Mouse (Mus musculus) midbrain, embryonic 13.5 days (tissue): ENCODE results near the gene Tor1aip2. TPM values are rescaled to one million over a fixed set of nuclear protein-coding genes. Genes with fewer than 3 reads are reported as not detected.

Experiments used
- ATAC-seq: fragments of 200-750 bp; cut with Nextera tagmentation; 2 replicates; pipeline ENCODE4 v1.8.0; 2017; ENCODE audit warnings: mild to moderate bottlenecking, moderate TSS enrichment, moderate library complexity
- H3K27ac ChIP-seq: fragments of 300-500 bp; sonication (generic); 2 replicates; pipeline ENCODE4 v1.5.1; 2015; ENCODE audit warnings: inconsistent platforms, mild to moderate bottlenecking, moderate library complexity
- H3K27me3 ChIP-seq: fragments of 300-500 bp; sonication (generic); 2 replicates; pipeline ENCODE4 v1.6.1; 2015; ENCODE audit warnings: mild to moderate bottlenecking, inconsistent platforms
- H3K36me3 ChIP-seq: fragments of 300-500 bp; sonication (generic); 2 replicates; pipeline ENCODE4 v1.6.1; 2015; ENCODE audit warnings: mild to moderate bottlenecking, inconsistent platforms
- H3K4me1 ChIP-seq: fragments of 300-500 bp; sonication (generic); replicated peaks from 2 replicates; pipeline ENCODE4 v1.6.1; 2015; ENCODE audit warnings: inconsistent platforms
- H3K4me2 ChIP-seq: fragments of 300-500 bp; sonication (generic); replicated peaks from 2 replicates; pipeline ENCODE4 v1.6.1; 2015; ENCODE audit warnings: moderate library complexity, mild to moderate bottlenecking, inconsistent platforms
- H3K4me3 ChIP-seq: fragments of 300-500 bp; sonication (generic); replicated peaks from 2 replicates; pipeline ENCODE4 v1.5.1; 2015; ENCODE audit warnings: mild to moderate bottlenecking, inconsistent platforms
- H3K9ac ChIP-seq: fragments of 300-500 bp; sonication (generic); replicated peaks from 2 replicates; pipeline ENCODE4 v1.6.1; 2015; ENCODE audit warnings: mild to moderate bottlenecking, inconsistent platforms
- H3K9me3 ChIP-seq: fragments of 300-500 bp; sonication (generic); 2 replicates; pipeline ENCODE4 v1.6.1; 2016; ENCODE audit warnings: mild to moderate bottlenecking, inconsistent platforms
- whole genome bisulfite sequencing: fragments of 180-500 bp; shearing (Covaris S2); methylation state at CpG from one replicate; pipeline ENCODE4 v1.1.7; 2015; 5-methylcytosine and 5-hydroxymethylcytosine counted together
- polyA plus RNA-seq: library from polyadenylated mRNA; unstranded; fragments of >200 nt; fragmentation: Nextera tagmentation; extraction: Ambion mirVana; gene quantifications from 2 replicates; pipeline ENCODE4 v1.2.1, GENCODE M21; 2015

Tor1aip2 gene
- polyA plus RNA-seq, 1 experiment from 2014 or later = 73.3 TPM

GRCm38 (mm10) chr1:156116770-156117169 lies 81.6 kb downstream of the Tor1aip2 start:
- Histone ChIP-seq H3K4me2 (no peak overlapping the region), H3K27me3 (no peaks in the 10 kb centered on the region; the same call in 1 of the 2 replicates), H3K9ac (no peak overlapping the region), H3K4me1 (peaks cover 16% of the 10 kb centered on the region), H3K27ac (no peak overlapping the region), H3K4me3 (no peak overlapping the region), H3K9me3 (no peaks in the 10 kb centered on the region), H3K36me3 (no peaks in the 10 kb centered on the region)
- 75% methylated on average over 3 of the region's 3 CpGs for WGBS
- ATAC-seq = no peak

Other genes with a start within 250 kb of the Tor1aip2 start
- gene Qsox1, start 222.5 kb upstream of the Tor1aip2 start, polyA plus RNA-seq = 18.0 and 21.1 TPM in 2 replicates
- 11.0 and 11.2 TPM in 2 replicates for gene Cep350, start 62.1 kb upstream of the Tor1aip2 start, polyA plus RNA-seq
- 27.2 and 29.5 TPM in 2 replicates for gene Tor1aip1, start 1.1 kb downstream of the Tor1aip2 start, polyA plus RNA-seq
- gene Fam163a, start 169.6 kb downstream of the Tor1aip2 start, polyA plus RNA-seq = 8.4 and 12.4 TPM in 2 replicates